Mouse (Mus musculus) limb, embryonic 14.5 days (tissue): Measurements from ENCODE around the gene Uqcc3. TPM values are rescaled to one million over a fixed set of nuclear protein-coding genes. Genes with fewer than 3 reads are reported as not detected.

Experiments
- ATAC-seq: fragments of 200-750 bp; cut with Nextera tagmentation; 2 replicates; pipeline ENCODE4 v1.8.0; 2017; ENCODE audit warnings: low read depth, moderate number of reproducible peaks, moderate TSS enrichment; ENCODE audit not compliant: low FRiP score
- DNase-seq: peaks from one replicate; pipeline ENCODE4 v3.0.0-alpha.2; 2015; ENCODE audit warnings: low spot score
- H3K27ac ChIP-seq: fragments of 300-500 bp; sonication (generic); replicated peaks from 2 replicates; pipeline ENCODE4 v1.5.1; 2014; ENCODE audit warnings: low read depth, mild to moderate bottlenecking, low read length, moderate library complexity, mixed read lengths
- H3K27me3 ChIP-seq: fragments of 300-500 bp; sonication (generic); 2 replicates; pipeline ENCODE4 v1.6.1; 2014; ENCODE audit warnings: low read length, mixed read lengths; ENCODE audit not compliant: control insufficient read depth, insufficient read depth
- H3K36me3 ChIP-seq: fragments of 300-500 bp; sonication (generic); 2 replicates; pipeline ENCODE4 v1.6.1; 2014; ENCODE audit warnings: mild to moderate bottlenecking, low read length, moderate library complexity, mixed read lengths; ENCODE audit not compliant: control insufficient read depth, insufficient read depth
- H3K4me1 ChIP-seq: fragments of 300-500 bp; sonication (generic); 2 replicates; pipeline ENCODE4 v1.6.1; 2014; ENCODE audit warnings: antibody characterized with exemption, low read length, mixed read lengths; ENCODE audit not compliant: control insufficient read depth, insufficient read depth
- H3K4me2 ChIP-seq: fragments of 300-500 bp; sonication (generic); replicated peaks from 2 replicates; pipeline ENCODE4 v1.6.1; 2014; ENCODE audit warnings: low read depth, mild to moderate bottlenecking, low read length, moderate library complexity; ENCODE audit not compliant: severe bottlenecking
- H3K4me3 ChIP-seq: fragments of 300-500 bp; sonication (generic); replicated peaks from 2 replicates; pipeline ENCODE4 v1.5.1; 2014; ENCODE audit warnings: low read length
- H3K9ac ChIP-seq: fragments of 300-500 bp; sonication (generic); 2 replicates; pipeline ENCODE4 v1.6.1; 2014; ENCODE audit warnings: mild to moderate bottlenecking, low read depth, low read length, moderate library complexity; ENCODE audit not compliant: severe bottlenecking
- H3K9me3 ChIP-seq: fragments of 300-500 bp; sonication (generic); 2 replicates; pipeline ENCODE4 v1.6.1; 2016; ENCODE audit warnings: low read length; ENCODE audit not compliant: control insufficient read depth
- POLR2A ChIP-seq: fragments of 200-500 bp; IDR thresholded peaks from 2 replicates; pipeline ENCODE4 v1.8.0; 2012; ENCODE audit warnings: inconsistent platforms, mild to moderate bottlenecking, moderate library complexity, borderline replicate concordance; ENCODE audit not compliant: insufficient read depth, insufficient read length; ENCODE audit errors: extremely low read depth
- WGBS: fragments of 180-500 bp; shearing (Covaris S2); extraction: QIAGEN DNeasy Blood & Tissue Kit; methylation state at CpG from one replicate; pipeline ENCODE4 v1.1.7; 2014; 5-methylcytosine and 5-hydroxymethylcytosine counted together
- polyA plus RNA-seq, 2 experiments: library from polyadenylated mRNA; depleted of rRNA in 1 of 2; stranded (reverse) in 1 of 2; unstranded in 1 of 2; fragments of >200 nt; fragmentation: Nextera tagmentation in 1 of 2; extraction: Ambion mirVana in 1 of 2; gene quantifications; 2 replicates each; pipeline versions ENCODE4 v1.2.1 to v1.2.3; 2012 to 2014

Uqcc3 gene
- polyA plus RNA-seq, 2 experiments: 51.3 to 65.9 TPM

GRCm38 (mm10) chr19:8919684-8920072, 39.0 kb upstream of the Uqcc3 start:
- no peak for DNase-seq

DNA sequence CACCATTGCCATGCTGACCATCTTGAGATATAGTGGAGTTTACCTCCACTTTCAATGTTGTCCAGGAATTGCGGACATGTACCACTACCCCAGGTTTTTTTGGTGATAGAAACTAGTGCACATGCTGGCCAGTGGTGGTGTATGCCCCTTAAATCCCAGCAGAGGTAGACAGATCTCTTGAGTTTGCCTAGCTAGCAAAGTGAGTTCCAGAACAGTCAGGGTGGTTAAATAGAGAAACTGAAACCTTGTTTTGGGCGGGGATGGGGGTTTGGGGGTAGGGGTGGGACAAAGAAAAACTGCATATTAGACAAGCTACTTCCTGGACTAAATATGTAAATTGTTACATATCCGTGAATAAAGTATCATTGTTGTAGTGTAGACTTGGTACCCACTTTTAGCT, 38.3 kb upstream of the Uqcc3 start:
- Histone ChIP-seq H3K9ac (no peak overlapping the region), H3K4me2 (no peak overlapping the region), H3K4me1 (peaks cover 13% of the 10 kb centered on the region), H3K9me3 (no peaks in the 10 kb centered on the region), H3K4me3 (no peak overlapping the region), H3K36me3 (peaks cover 39% of the 10 kb centered on the region), H3K27me3 (no peaks in the 10 kb centered on the region), H3K27ac (no peak overlapping the region)
- DNase-seq: no peak
- WGBS: 91% methylated on average over 3 of the region's 3 CpGs
- no peak for TF ChIP-seq POLR2A
- ATAC-seq: no peak

More at GRCm38 (mm10) chr19:8919684-8920072, 39.0 kb upstream of the Uqcc3 start:
- TF ChIP-seq POLR2A: no peak
- Histone ChIP-seq H3K4me1 (peaks cover 13% of the 10 kb centered on the region), H3K4me2 (peak overlapping the region; percentile 91), H3K9ac (peak overlapping the region; percentile 77; the same call in 1 of the 2 replicates), H3K27ac (peak overlapping the region; percentile 86), H3K36me3 (peaks cover 32% of the 10 kb centered on the region), H3K9me3 (no peaks in the 10 kb centered on the region), H3K4me3 (peak overlapping the region; percentile 79), H3K27me3 (no peaks in the 10 kb centered on the region)
- whole genome bisulfite sequencing: 72% methylated on average over 6 of the region's 6 CpGs
- ATAC-seq: no peak

GRCm38 (mm10) chr19:8914212-8914611, 33.5 kb upstream of the Uqcc3 start:
- H3K9me3 ChIP-seq: no peaks in the 10 kb centered on the region

GRCm38 (mm10) chr19:8911810-8912209, 31.1 kb upstream of the Uqcc3 start:
- Histone ChIP-seq H3K9me3 (no peaks in the 10 kb centered on the region), H3K36me3 (peaks cover 98% of the 10 kb centered on the region), H3K27me3 (no peaks in the 10 kb centered on the region), H3K27ac (no peak overlapping the region), H3K4me2 (no peak overlapping the region), H3K4me3 (no peak overlapping the region), H3K4me1 (no peaks in the 10 kb centered on the region), H3K9ac (no peak overlapping the region)
- no peak for ATAC-seq
- 95% methylated on average over 5 of the region's 5 CpGs for WGBS
- no peak for TF ChIP-seq POLR2A
- DNase-seq: no peak

More at GRCm38 (mm10) chr19:8914212-8914611, 33.5 kb upstream of the Uqcc3 start:
- Histone ChIP-seq H3K4me2 (no peak overlapping the region), H3K4me3 (no peak overlapping the region), H3K27ac (no peak overlapping the region), H3K9ac (no peak overlapping the region), H3K36me3 (peaks cover 83% of the 10 kb centered on the region), H3K27me3 (no peaks in the 10 kb centered on the region), H3K4me1 (no peaks in the 10 kb centered on the region)
- ATAC-seq (no peak), DNase-seq (no peak)
- no peak for TF ChIP-seq POLR2A
- WGBS: 93% methylated on average over 3 of the region's 3 CpGs

- H3K36me3 ChIP-seq: peaks cover 97% of the 10 kb centered on the region
Observed at GRCm38 (mm10) chr19:8908531-8908930, 27.8 kb upstream of the Uqcc3 start.

GRCm38 (mm10) chr19:8903412-8903811, 22.7 kb upstream of the Uqcc3 start:
- Histone ChIP-seq H3K36me3 (peaks cover 66% of the 10 kb centered on the region), H3K9me3 (no peaks in the 10 kb centered on the region), H3K4me3 (no peak overlapping the region), H3K27me3 (no peaks in the 10 kb centered on the region), H3K4me2 (no peak overlapping the region), H3K4me1 (peaks cover 8% of the 10 kb centered on the region), H3K9ac (no peak overlapping the region), H3K27ac (no peak overlapping the region)
- TF ChIP-seq POLR2A: no peak
- DNase-seq (no peak), ATAC-seq (no peak)
- 95% methylated on average over 5 of the region's 5 CpGs for WGBS

More at GRCm38 (mm10) chr19:8908531-8908930, 27.8 kb upstream of the Uqcc3 start:
- H3K4me3 ChIP-seq: no peak overlapping the region
- H3K9ac ChIP-seq: no peak overlapping the region
- ATAC-seq (no peak), DNase-seq (no peak)
- 85% methylated on average over 6 of the region's 6 CpGs for WGBS
- H3K27me3 ChIP-seq: no peaks in the 10 kb centered on the region
- no peaks in the 10 kb centered on the region for H3K4me1 ChIP-seq
- no peaks in the 10 kb centered on the region for H3K9me3 ChIP-seq
- H3K4me2 ChIP-seq: no peak overlapping the region
- no peak overlapping the region for H3K27ac ChIP-seq
- TF ChIP-seq POLR2A: no peak
